In genomic region chr2:168740496-168740895, GRCm38 (mm10) we compare ENCODE assay signal across 8 mouse cellular contexts. TPM values are rescaled to one million over a fixed set of nuclear protein-coding genes. Genes with fewer than 3 reads are reported as not detected.
DNase-seq lines count a peak whose midpoint lies in the region; ATAC-seq lines count a peak whose summit lies in the region.

No protein-coding gene starts in this region.

- H3K4me2 ChIP-seq in kidney, embryonic 14.5 days (replicated peaks; ENCODE audit: low read depth, low read length): peak overlapping the region; percentile 90
- H3K4me2 ChIP-seq in embryonic facial prominence, embryonic 14.5 days (ENCODE audit: low read depth, low read length): peak overlapping the region; percentile 71
- peak overlapping the region; percentile 63 for H3K4me2 ChIP-seq in intestine, embryonic 14.5 days (ENCODE audit: low read length)
- peak overlapping the region; percentile 63 for H3K4me2 ChIP-seq in midbrain, embryonic 16.5 days (ENCODE audit: low read length)

- no peaks in the 10 kb centered on the region for H3K27me3 ChIP-seq in kidney, embryonic 14.5 days (ENCODE audit: control insufficient read depth, insufficient read depth, low read length)
- H3K27me3 ChIP-seq in embryonic facial prominence, embryonic 14.5 days (replicated peaks; ENCODE audit: control insufficient read depth, insufficient read depth, low read length): no peaks in the 10 kb centered on the region
- H3K27me3 ChIP-seq in intestine, embryonic 14.5 days (replicated peaks; ENCODE audit: control insufficient read depth, insufficient read depth, low read length): no peaks in the 10 kb centered on the region
- H3K27me3 ChIP-seq in midbrain, embryonic 16.5 days (ENCODE audit: control insufficient read depth, insufficient read depth, low read depth, low read length): no peaks in the 10 kb centered on the region

- WGBS in kidney, embryonic 14.5 days: 88% methylated on average over 10 of the region's 10 CpGs
- WGBS in embryonic facial prominence, embryonic 14.5 days: 89% methylated on average over 10 of the region's 10 CpGs
- 81% methylated on average over 10 of the region's 10 CpGs for WGBS in intestine, embryonic 14.5 days
- WGBS in midbrain, embryonic 16.5 days: 88% methylated on average over 10 of the region's 10 CpGs

- ATAC-seq in kidney, embryonic 14.5 days (ENCODE audit: low FRiP score, low TSS enrichment): no peak
- ATAC-seq in embryonic facial prominence, embryonic 14.5 days (ENCODE audit: low read depth): no peak
- no peak for ATAC-seq in intestine, embryonic 14.5 days (replicated peaks; ENCODE audit: low FRiP score, low TSS enrichment, low read depth)
- ATAC-seq in midbrain, embryonic 16.5 days: no peak

- no peak for DNase-seq in kidney, adult 18-20 months
- no peak for DNase-seq in embryonic facial prominence, embryonic 14.5 days (ENCODE audit: low spot score)
- DNase-seq in intestine, embryonic 14.5 days (ENCODE audit: low spot score): no peak
- no peak for DNase-seq in natural killer cell, adult 2 months (ENCODE audit: low spot score in 2 of 2)
- no peak for DNase-seq in kidney, adult 11 months
- no peak for DNase-seq in kidney, postnatal 4 days

- H3K4me3 ChIP-seq in kidney, embryonic 14.5 days (ENCODE audit: low read length): peak overlapping the region; percentile 79; the same call in 1 of the 2 replicates
- peak overlapping the region; percentile 90 for H3K4me3 ChIP-seq in embryonic facial prominence, embryonic 14.5 days (ENCODE audit: low read depth, low read length)
- peak overlapping the region; percentile 74 for H3K4me3 ChIP-seq in intestine, embryonic 14.5 days (ENCODE audit: low read depth, low read length)
- H3K4me3 ChIP-seq in midbrain, embryonic 16.5 days (ENCODE audit: low read depth, low read length): peak overlapping the region; percentile 95

- H3K9ac ChIP-seq in kidney, embryonic 14.5 days (ENCODE audit: low read depth, low read length): peak overlapping the region; percentile 18; the same call in 1 of the 2 replicates
- H3K9ac ChIP-seq in embryonic facial prominence, embryonic 14.5 days (ENCODE audit: low read depth, low read length): no peak overlapping the region
- H3K9ac ChIP-seq in intestine, embryonic 14.5 days (ENCODE audit: low read length): peak overlapping the region; percentile 75; the same call in 1 of the 2 replicates
- H3K9ac ChIP-seq in midbrain, embryonic 16.5 days (ENCODE audit: low read depth, low read length): peak overlapping the region; percentile 93; the same call in 1 of the 2 replicates

- H3K9me3 ChIP-seq in kidney, embryonic 14.5 days (ENCODE audit: control insufficient read depth, low read length): peaks cover 5% of the 10 kb centered on the region; the same call in 1 of the 2 replicates
- no peaks in the 10 kb centered on the region for H3K9me3 ChIP-seq in embryonic facial prominence, embryonic 14.5 days (ENCODE audit: control insufficient read depth, low read length)
- no peaks in the 10 kb centered on the region; the same call in 1 of the 2 replicates for H3K9me3 ChIP-seq in intestine, embryonic 14.5 days (ENCODE audit: control insufficient read depth, low read length)
- H3K9me3 ChIP-seq in midbrain, embryonic 16.5 days (replicated peaks; ENCODE audit: control insufficient read depth, low read length, poor library complexity, severe bottlenecking): no peaks in the 10 kb centered on the region

- H3K36me3 ChIP-seq in kidney, embryonic 14.5 days (ENCODE audit: control insufficient read depth, insufficient read depth, low read length): no peaks in the 10 kb centered on the region
- H3K36me3 ChIP-seq in embryonic facial prominence, embryonic 14.5 days (ENCODE audit: control insufficient read depth, insufficient read depth, low read length): no peaks in the 10 kb centered on the region
- H3K36me3 ChIP-seq in intestine, embryonic 14.5 days (ENCODE audit: control insufficient read depth, insufficient read depth, low read length): no peaks in the 10 kb centered on the region
- H3K36me3 ChIP-seq in midbrain, embryonic 16.5 days (ENCODE audit: control insufficient read depth, insufficient read depth, low read length): no peaks in the 10 kb centered on the region

- no peak overlapping the region for H3K27ac ChIP-seq in kidney, embryonic 14.5 days (ENCODE audit: low read depth, low read length)
- H3K27ac ChIP-seq in embryonic facial prominence, embryonic 14.5 days (replicated peaks; ENCODE audit: low read depth, low read length): no peak overlapping the region
- peak overlapping the region; percentile 77; the same call in 1 of the 2 replicates for H3K27ac ChIP-seq in intestine, embryonic 14.5 days (ENCODE audit: low read depth)
- peak overlapping the region; percentile 99 for H3K27ac ChIP-seq in midbrain, embryonic 16.5 days (ENCODE audit: low read length)

- H3K4me1 ChIP-seq in kidney, embryonic 14.5 days (ENCODE audit: control insufficient read depth, insufficient read depth, low read length): 0 out of 2 replicates have a peak, but pooled peaks cover 4% of the 10 kb centered on the region
- H3K4me1 ChIP-seq in embryonic facial prominence, embryonic 14.5 days (ENCODE audit: control insufficient read depth, insufficient read depth, low read length): no peaks in the 10 kb centered on the region
- no peaks in the 10 kb centered on the region for H3K4me1 ChIP-seq in intestine, embryonic 14.5 days (replicated peaks; ENCODE audit: control insufficient read depth, insufficient read depth, low read length)
- peaks cover 5% of the 10 kb centered on the region; the same call in 1 of the 2 replicates for H3K4me1 ChIP-seq in midbrain, embryonic 16.5 days (ENCODE audit: control insufficient read depth, insufficient read depth, low read length)

RNA-seq across cellular contexts. Expression of gene Atp9a, which starts 1.7 kb away (rescaled TPM):
- 4.6 and 8.0 TPM in 2 replicates for polyA plus RNA-seq in kidney, embryonic 14.5 days (2014; fragmentation: Nextera tagmentation; extraction: Ambion mirVana)
- polyA plus RNA-seq in embryonic facial prominence, embryonic 14.5 days (2014; fragmentation: Nextera tagmentation; extraction: Ambion mirVana): 28.7 and 29.1 TPM in 2 replicates
- 15.6 and 15.9 TPM in 2 replicates for polyA plus RNA-seq in intestine, embryonic 14.5 days (2014; fragmentation: Nextera tagmentation; extraction: Ambion mirVana)
- polyA plus RNA-seq in midbrain, embryonic 16.5 days (2015; fragmentation: Nextera tagmentation; extraction: Ambion mirVana): 88.4 and 97.1 TPM in 2 replicates

RNA-seq across cellular contexts. Expression of gene Sall4, which starts 27.2 kb away (rescaled TPM):
- 0.16 and 0.65 TPM in 2 replicates for polyA plus RNA-seq in kidney, embryonic 14.5 days (2014; fragmentation: Nextera tagmentation; extraction: Ambion mirVana)
- 0.35 and 0.42 TPM in 2 replicates for polyA plus RNA-seq in embryonic facial prominence, embryonic 14.5 days (2014; fragmentation: Nextera tagmentation; extraction: Ambion mirVana)
- 3.8 and 5.0 TPM in 2 replicates for polyA plus RNA-seq in intestine, embryonic 14.5 days (2014; fragmentation: Nextera tagmentation; extraction: Ambion mirVana)
- polyA plus RNA-seq in midbrain, embryonic 16.5 days (2015; fragmentation: Nextera tagmentation; extraction: Ambion mirVana): 0.84 and 1.9 TPM in 2 replicates

Comparison
In these comparisons a context has a peak if more than half of its experiments do, and no peak if none do; other contexts are left out.
1. H3K27ac ChIP-seq: peak in intestine, embryonic 14.5 days (single experiment) and midbrain, embryonic 16.5 days (single experiment); none in kidney, embryonic 14.5 days (single experiment) and embryonic facial prominence, embryonic 14.5 days (single experiment).
2. Peak in every context shown above with its lines, with median percentiles within 50 percentile points of each other: H3K4me2 ChIP-seq and H3K4me3 ChIP-seq.